Mouse (Mus musculus): ENCODE measurements around the gene Lin9. TPM values are rescaled to one million over a fixed set of nuclear protein-coding genes. Genes with fewer than 3 reads are reported as not detected.

Gene Lin9
- polyA plus RNA-seq (2012; rRNA removed): 12.8 and 16.5 TPM in 2 replicates

DNA sequence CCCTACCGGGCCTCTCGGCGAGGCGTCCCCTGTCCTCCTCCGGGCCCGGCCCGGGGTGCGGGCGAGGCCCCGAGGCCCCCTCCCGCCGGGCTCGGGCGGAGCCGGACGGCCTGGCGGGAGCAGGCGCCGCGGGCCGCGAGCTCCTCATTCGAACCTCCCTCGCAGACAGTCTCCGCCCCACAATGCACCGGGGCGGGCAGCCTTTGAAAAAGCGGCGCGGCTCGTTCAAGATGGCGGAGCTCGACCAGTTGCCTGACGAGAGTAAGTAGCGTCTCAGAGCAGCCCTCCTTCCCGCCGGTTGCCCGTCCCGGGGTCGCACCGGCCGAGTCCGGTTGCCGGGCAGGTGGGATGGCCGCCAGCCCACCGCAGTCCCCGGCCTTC, at the start of gene Lin9:
TSS of gene Lin9 (plus strand) at position 14 of the 381 bp plus-strand sequence.

DNA sequence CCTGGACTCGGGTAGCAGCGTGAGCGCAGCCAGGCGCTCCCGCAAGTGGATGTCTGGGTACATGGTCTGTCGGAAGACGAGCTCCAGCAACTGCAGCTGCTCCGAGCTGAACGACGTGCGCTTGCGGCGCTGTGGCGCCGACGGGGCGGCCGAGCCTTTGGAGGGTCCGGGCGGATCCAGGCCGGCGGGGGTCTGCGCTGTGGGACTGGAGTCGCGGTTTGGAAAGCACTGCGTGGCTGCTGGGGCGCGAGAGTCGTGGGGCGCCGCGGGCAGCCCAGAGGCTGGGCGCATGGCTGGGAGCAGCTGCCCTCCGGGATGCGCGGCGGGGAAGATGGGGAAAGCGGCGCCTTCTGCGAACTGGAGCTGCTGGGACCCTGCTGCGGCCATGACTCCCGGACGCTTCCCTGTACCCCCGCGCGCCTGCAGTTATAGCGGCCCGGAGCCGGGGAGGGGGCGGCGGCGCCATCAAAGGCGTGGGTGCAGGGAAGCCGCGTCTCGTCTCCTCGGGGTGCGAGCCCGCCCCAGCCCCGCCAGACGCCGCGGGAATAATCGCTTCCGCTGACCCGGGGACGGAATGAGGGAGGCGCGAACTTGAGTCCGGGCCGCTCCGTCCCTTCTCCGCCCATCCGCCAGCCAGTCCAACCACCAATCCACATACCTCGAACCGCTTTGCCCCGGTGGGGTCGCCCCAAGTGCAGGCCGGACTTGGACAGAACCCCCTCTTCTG, 55.8 kb downstream of the Lin9 start, which contains the start of gene Mixl1:
TSS of gene Mixl1 (minus strand) at position 409 of the 727 bp plus-strand sequence.

DNA sequence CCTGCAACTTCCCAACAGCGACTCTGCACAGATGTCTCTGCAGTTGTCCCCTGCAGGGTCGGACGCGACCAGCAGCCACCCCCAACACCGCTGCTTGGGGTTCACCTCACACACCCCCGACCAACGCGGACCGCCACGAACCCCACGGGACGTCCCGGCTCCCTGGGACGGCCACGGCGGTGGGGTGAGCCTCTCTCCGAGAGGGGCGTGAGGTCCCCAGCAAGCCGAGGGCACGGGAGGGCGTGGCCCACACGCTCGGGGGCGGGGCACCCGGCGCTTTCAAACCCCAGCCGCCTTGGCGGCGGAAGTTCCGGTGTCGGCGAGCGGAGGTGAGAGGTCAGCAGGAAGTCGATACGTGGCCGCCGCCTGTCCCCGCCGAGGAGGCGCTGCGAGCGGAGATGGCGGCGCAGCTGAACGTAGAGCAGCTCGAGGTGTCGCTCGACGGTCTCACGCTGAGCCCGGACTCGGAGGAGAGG, 84.8 kb downstream of the Lin9 start, which contains the start of gene Acbd3:
TSS of gene Acbd3 (plus strand) at position 340 of the 476 bp plus-strand sequence.

Other genes with a start within 250 kb of the Lin9 start
- gene Stum, start 157.6 kb upstream of the Lin9 start, polyA plus RNA-seq (2012; rRNA removed): 0.89 and 1.9 TPM in 2 replicates
- gene Parp1, start 72.2 kb upstream of the Lin9 start, polyA plus RNA-seq (2012; rRNA removed): 158 and 196 TPM in 2 replicates
- gene Mixl1, start 55.9 kb downstream of the Lin9 start, polyA plus RNA-seq (2012; rRNA removed): 0.05 and 0.10 TPM in 2 replicates
- 31.8 and 43.4 TPM in 2 replicates for gene Acbd3, start 84.9 kb downstream of the Lin9 start, polyA plus RNA-seq (2012; rRNA removed)
- 1,782 and 2,303 TPM in 2 replicates for gene H3f3a, start 172.8 kb downstream of the Lin9 start, polyA plus RNA-seq (2012; rRNA removed)
- gene Sde2, start 210.0 kb downstream of the Lin9 start, polyA plus RNA-seq (2012; rRNA removed): 26.9 and 36.6 TPM in 2 replicates